Mouse (Mus musculus) heart, adult 2 months (tissue): ENCODE results near the gene Wdr26. TPM values are rescaled to one million over a fixed set of nuclear protein-coding genes. Genes with fewer than 3 reads are reported as not detected.

Experiments
- DNase-seq, 2 experiments: peaks; one replicate each; pipeline ENCODE4 v3.0.0; 2021
- H3K27ac ChIP-seq: fragments of 200-600 bp; 2 replicates; pipeline ENCODE4 v1.8.1; 2022
- H3K27me3 ChIP-seq: fragments of 200-500 bp; 2 replicates; pipeline ENCODE4 v1.6.1; 2012; ENCODE audit warnings: mild to moderate bottlenecking, low read length, inconsistent platforms, mixed read lengths; ENCODE audit not compliant: control insufficient read depth, insufficient read depth
- H3K36me3 ChIP-seq: fragments of 200-500 bp; 2 replicates; pipeline ENCODE4 v1.6.1; 2012; ENCODE audit warnings: low read length, inconsistent platforms; ENCODE audit not compliant: control insufficient read depth, insufficient read depth
- H3K4me1 ChIP-seq: fragments of 200-500 bp; 2 replicates; pipeline ENCODE4 v1.6.1; 2011; ENCODE audit warnings: low read length; ENCODE audit not compliant: control insufficient read depth, insufficient read depth
- H3K4me3 ChIP-seq: fragments of 200-600 bp; 2 replicates; pipeline ENCODE4 v1.8.1; 2022
- H3K79me2 ChIP-seq: fragments of 200-500 bp; replicated peaks from 2 replicates; pipeline ENCODE4 v1.6.1; 2012; ENCODE audit warnings: mild to moderate bottlenecking, inconsistent platforms, low read length, moderate library complexity, mixed read lengths; ENCODE audit not compliant: control insufficient read depth, insufficient read depth
- H3K9ac ChIP-seq: fragments of 200-500 bp; 2 replicates; pipeline ENCODE4 v1.6.1; 2012; ENCODE audit warnings: low read depth, mild to moderate bottlenecking, control low read depth, inconsistent platforms, low read length, mixed read lengths
- CTCF ChIP-seq: fragments of 200-600 bp; IDR thresholded peaks from 2 replicates; pipeline ENCODE4 v1.8.1; 2022; ENCODE audit warnings: antibody characterized with exemption, mild to moderate bottlenecking, moderate library complexity
- EP300 ChIP-seq: fragments of 200-500 bp; IDR thresholded peaks from 2 replicates; pipeline ENCODE4 v1.6.1; 2011; ENCODE audit warnings: low read depth, low read length, control low read depth; ENCODE audit not compliant: insufficient read depth
- POLR2A ChIP-seq: fragments of 200-500 bp; IDR thresholded peaks from 2 replicates; pipeline ENCODE4 v1.6.1; 2011; ENCODE audit warnings: mild to moderate bottlenecking, low read depth, low read length, control low read depth; ENCODE audit not compliant: insufficient read depth
- WGBS: fragments of 180-500 bp; shearing (Covaris S2); methylation state at CpG from one replicate; pipeline ENCODE4 v1.1.7; 2018; 5-methylcytosine and 5-hydroxymethylcytosine counted together
- intact Hi-C: fragments of 180-260 bp; cut with DNase I; formaldehyde crosslinking; loops from one replicate; pipeline ENCODE4 v1.15.1; 2025
- polyA plus RNA-seq: library from polyadenylated mRNA; depleted of rRNA; stranded (reverse); fragments of >200 nt; gene quantifications from 2 replicates; pipeline ENCODE4 v1.2.3, GENCODE M21; 2012
- total RNA-seq, 2 experiments: library from RNA; stranded (reverse); gene quantifications; 2 replicates each; pipeline ENCODE4 v1.2.3; 2021

Gene Wdr26
- total and polyA plus RNA-seq, 3 experiments = 30.2 to 99.7 (median 86.3) TPM

GRCm38 (mm10) chr1:181251624-181252023 is 39.8 kb upstream of the Wdr26 start:
- DNase-seq = no peak
- Histone ChIP-seq H3K36me3 (no peaks in the 10 kb centered on the region), H3K9ac (no peak overlapping the region), H3K79me2 (no peaks in the 10 kb centered on the region), H3K27ac (no peak overlapping the region), H3K27me3 (no peaks in the 10 kb centered on the region), H3K4me1 (peaks cover 9% of the 10 kb centered on the region), H3K4me3 (no peak overlapping the region)
- 70% methylated on average over 5 of the region's 5 CpGs for WGBS
- intact Hi-C loops = no loop called here
- TF ChIP-seq EP300 = no peak
- no peak for TF ChIP-seq POLR2A
- no peak for TF ChIP-seq CTCF

GRCm38 (mm10) chr1:181250961-181251360 is 39.2 kb upstream of the Wdr26 start:
- TF ChIP-seq POLR2A (no peak), EP300 (no peak), CTCF (no peak)
- Histone ChIP-seq H3K27me3 (no peaks in the 10 kb centered on the region), H3K4me1 (peaks cover 13% of the 10 kb centered on the region), H3K9ac (no peak overlapping the region), H3K36me3 (no peaks in the 10 kb centered on the region), H3K79me2 (no peaks in the 10 kb centered on the region), H3K4me3 (no peak overlapping the region), H3K27ac (no peak overlapping the region)
- intact Hi-C loops = no loop called here
- no peak for DNase-seq
- WGBS = 89% methylated on average over 8 of the region's 8 CpGs

- peaks cover 11% of the 10 kb centered on the region for H3K4me1 ChIP-seq
- no peak for DNase-seq
- TF ChIP-seq POLR2A (no peak), CTCF (no peak), EP300 (no peak)
- H3K27me3 ChIP-seq = no peaks in the 10 kb centered on the region
- H3K36me3 ChIP-seq = no peaks in the 10 kb centered on the region
- intact Hi-C loops = no loop called here
- H3K4me3 ChIP-seq = no peak overlapping the region
- no peak overlapping the region for H3K9ac ChIP-seq
- 63% methylated on average over 6 of the region's 6 CpGs for WGBS
- no peak overlapping the region for H3K27ac ChIP-seq
- H3K79me2 ChIP-seq = no peaks in the 10 kb centered on the region
Observed at GRCm38 (mm10) chr1:181249537-181249936, 37.7 kb upstream of the Wdr26 start.

GRCm38 (mm10) chr1:181247175-181247574 is 35.4 kb upstream of the Wdr26 start:
- no peaks in the 10 kb centered on the region for H3K27me3 ChIP-seq
- peak overlapping the region; percentile 54 for H3K27ac ChIP-seq
- H3K4me1 ChIP-seq = peaks cover 11% of the 10 kb centered on the region
- no peaks in the 10 kb centered on the region for H3K79me2 ChIP-seq
- peak in 1 of 2 experiments; percentile 53 for DNase-seq
- no peak for TF ChIP-seq POLR2A
- 23% methylated on average over 3 of the region's 3 CpGs for WGBS
- H3K9ac ChIP-seq = no peak overlapping the region
- H3K36me3 ChIP-seq = no peaks in the 10 kb centered on the region
- no peak overlapping the region for H3K4me3 ChIP-seq
- intact Hi-C loops = no loop called here

GRCm38 (mm10) chr1:181246487-181247138 is 34.8 kb upstream of the Wdr26 start:
- WGBS = 26% methylated on average over 7 of the region's 7 CpGs
- intact Hi-C loops = no loop called here
- peak in 1 of 2 experiments; percentile 32 for DNase-seq
- Histone ChIP-seq H3K27me3 (no peaks in the 10 kb centered on the region), H3K79me2 (no peaks in the 10 kb centered on the region), H3K36me3 (no peaks in the 10 kb centered on the region), H3K4me3 (no peak overlapping the region), H3K9ac (0 out of 2 replicates have a peak overlapping the region, but pooled peaks have one; percentile 17), H3K4me1 (peaks cover 11% of the 10 kb centered on the region), H3K27ac (peak overlapping the region; percentile 54)
- no peak for TF ChIP-seq POLR2A
- no peak for TF ChIP-seq CTCF
- no peak for TF ChIP-seq EP300

GRCm38 (mm10) chr1:181245554-181246486 is 34.0 kb upstream of the Wdr26 start:
- H3K27ac ChIP-seq = peak overlapping the region; percentile 40

More at GRCm38 (mm10) chr1:181245554-181246486, 34.0 kb upstream of the Wdr26 start:
- H3K36me3 ChIP-seq = no peaks in the 10 kb centered on the region
- DNase-seq = no peak
- peaks cover 11% of the 10 kb centered on the region for H3K4me1 ChIP-seq
- no peak for TF ChIP-seq EP300
- TF ChIP-seq POLR2A = no peak
- no peak for TF ChIP-seq CTCF
- 64% methylated on average over 11 of the region's 11 CpGs for WGBS
- H3K4me3 ChIP-seq = no peak overlapping the region
- H3K79me2 ChIP-seq = no peaks in the 10 kb centered on the region
- no peaks in the 10 kb centered on the region for H3K27me3 ChIP-seq
- no peak overlapping the region for H3K9ac ChIP-seq
- intact Hi-C loops = no loop called here
